Comparison of ENCODE assay signal across 10 mouse cellular contexts in the genomic region with DNA sequence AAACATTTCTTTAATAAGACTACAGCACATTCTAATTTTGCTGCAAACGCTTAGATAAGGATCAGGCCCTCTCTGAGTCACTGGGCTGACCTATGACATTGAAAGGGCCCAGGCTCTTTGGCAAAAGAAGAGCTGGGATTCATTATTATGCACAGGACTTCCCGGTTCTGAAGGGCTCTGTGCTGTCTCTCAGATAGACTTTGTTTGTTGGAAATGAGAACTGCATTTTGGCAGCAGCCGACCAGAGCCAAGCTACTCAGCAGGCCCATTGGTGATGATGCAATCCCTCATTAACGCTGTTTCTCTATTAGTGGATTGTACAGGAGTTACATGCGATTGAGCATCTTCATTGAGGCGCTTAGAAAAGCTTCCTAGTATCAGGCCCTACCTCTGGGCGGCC.
A peak's percentile ranks its signal among the peaks of the same experiment; 100 is the strongest.
DNase-seq lines count a peak whose midpoint lies in the region; ATAC-seq and TF ChIP-seq lines count a peak whose summit lies in the region.
"Had no signal": no experiment of that assay in that cellular context is flagged by ENCODE, and none has a peak within 500 bp of the region (broad histone marks: within the 10 kb centered on the region; RNA-seq: fewer than 3 reads in every experiment).

No protein-coding gene starts in this region.

- H3K27ac ChIP-seq in cortical plate, adult 2 months (ENCODE audit: insufficient read depth, low read length) = peak overlapping the region; percentile 67
- H3K27ac ChIP-seq in hindbrain, embryonic 11.5 days (ENCODE audit: low read depth, low read length) = no peak overlapping the region; the same call in 1 of the 2 replicates
- peak overlapping the region; percentile 48; the same call in 1 of the 2 replicates for H3K27ac ChIP-seq in midbrain, embryonic 15.5 days
- H3K27ac ChIP-seq: liver, embryonic 14.5 days had no signal

- no peaks in the 10 kb centered on the region for H3K36me3 ChIP-seq in hindbrain, embryonic 11.5 days (ENCODE audit: control insufficient read depth, insufficient read depth, low read length)
- no peaks in the 10 kb centered on the region for H3K36me3 ChIP-seq in midbrain, embryonic 15.5 days (replicated peaks)
- H3K36me3 ChIP-seq: G1E had no signal

- H3K9ac ChIP-seq in hindbrain, embryonic 11.5 days (ENCODE audit: low read depth, low read length) = no peak overlapping the region
- no peak overlapping the region for H3K9ac ChIP-seq in midbrain, embryonic 15.5 days
- H3K9ac ChIP-seq: liver, embryonic 14.5 days had no signal

- 0 out of 2 replicates have a peak, but pooled peaks cover 1% of the 10 kb centered on the region for H3K4me1 ChIP-seq in cortical plate, adult 2 months (ENCODE audit: control insufficient read depth, insufficient read depth, low read length)
- 0 out of 2 replicates have a peak, but pooled peaks cover 5% of the 10 kb centered on the region for H3K4me1 ChIP-seq in hindbrain, embryonic 11.5 days (replicated peaks; ENCODE audit: control insufficient read depth, insufficient read depth, low read length)
- peaks cover 16% of the 10 kb centered on the region for H3K4me1 ChIP-seq in midbrain, embryonic 15.5 days

- DNase-seq in layer of hippocampus, adult 18-20 months (ENCODE audit: low spot score in 2 of 2) = peak; percentile 38 to 73
- DNase-seq in layer of hippocampus, adult 9-10 months (ENCODE audit: low spot score) = no peak
- peak; percentile 27 for DNase-seq in hindbrain, embryonic 11.5 days (ENCODE audit: low spot score)
- DNase-seq in thymus, adult 18-20 months = no peak
- DNase-seq in gastrocnemius, postnatal 36 days = no peak

- 35% methylated on average over 7 of the region's 7 CpGs for WGBS in hindbrain, embryonic 11.5 days
- WGBS in midbrain, embryonic 15.5 days = 27% methylated on average over 7 of the region's 7 CpGs

- intact Hi-C loops in gastrocnemius, postnatal 36 days (cut with DNase I) = no loop called here

- TF ChIP-seq POLR2A in cortical plate, adult 2 months (IDR thresholded peaks at IDR 0.05; ENCODE audit: extremely low read depth, insufficient read depth, low read length) = no peak

- no peaks in the 10 kb centered on the region for H3K9me3 ChIP-seq in hindbrain, embryonic 11.5 days (ENCODE audit: control insufficient read depth, low read length)
- no peaks in the 10 kb centered on the region for H3K9me3 ChIP-seq in midbrain, embryonic 15.5 days

- H3K4me2 ChIP-seq in hindbrain, embryonic 11.5 days (replicated peaks; ENCODE audit: low read depth, low read length) = no peak overlapping the region
- H3K4me2 ChIP-seq in midbrain, embryonic 15.5 days = no peak overlapping the region

- no peak for TF ChIP-seq CTCF in cortical plate, adult 2 months (IDR thresholded peaks at IDR 0.05; ENCODE audit: extremely low read depth, insufficient read depth, low read length)

- peak; percentile 29; the same call in 1 of the 2 replicates for ATAC-seq in hindbrain, embryonic 11.5 days (ENCODE audit: low FRiP score)
- peak; percentile 37; the same call in 1 of the 2 replicates for ATAC-seq in midbrain, embryonic 15.5 days (replicated peaks)
- no peak for ATAC-seq in monocyte, adult 5-6 weeks (replicated peaks; ENCODE audit: insufficient number of reproducible peaks, low FRiP score, low TSS enrichment, poor library complexity, severe bottlenecking)

- no peaks in the 10 kb centered on the region for H3K27me3 ChIP-seq in hindbrain, embryonic 11.5 days (ENCODE audit: control insufficient read depth, insufficient read depth, low read length)
- H3K27me3 ChIP-seq in midbrain, embryonic 15.5 days (replicated peaks) = no peaks in the 10 kb centered on the region

- no peak overlapping the region for H3K4me3 ChIP-seq in cortical plate, adult 2 months (ENCODE audit: insufficient read depth, low read length)
- no peak overlapping the region for H3K4me3 ChIP-seq in hindbrain, embryonic 11.5 days (ENCODE audit: low read depth, low read length)
- no peak overlapping the region for H3K4me3 ChIP-seq in midbrain, embryonic 15.5 days

Comparison
In these comparisons a context has a peak if more than half of its experiments do, and no peak if none do; other contexts are left out.
1. DNase-seq: peak in layer of hippocampus, adult 18-20 months (2 of 2) and hindbrain, embryonic 11.5 days (single experiment); none in layer of hippocampus, adult 9-10 months (single experiment), thymus, adult 18-20 months (0 of 2) and gastrocnemius, postnatal 36 days (0 of 2).